Mouse (Mus musculus) CD8-positive naive resting alpha-beta T cell, adult 57 days (primary cell): ENCODE data around the gene Gm5938. TPM values are rescaled to one million over a fixed set of nuclear protein-coding genes. Genes with fewer than 3 reads are reported as not detected.

Source experiments
- total RNA-seq: library from RNA; stranded (reverse); gene quantifications from one replicate; pipeline ENCODE4 v1.2.4, GENCODE M21; 2023

The Gm5938 gene
- not detected for total RNA-seq

DNA sequence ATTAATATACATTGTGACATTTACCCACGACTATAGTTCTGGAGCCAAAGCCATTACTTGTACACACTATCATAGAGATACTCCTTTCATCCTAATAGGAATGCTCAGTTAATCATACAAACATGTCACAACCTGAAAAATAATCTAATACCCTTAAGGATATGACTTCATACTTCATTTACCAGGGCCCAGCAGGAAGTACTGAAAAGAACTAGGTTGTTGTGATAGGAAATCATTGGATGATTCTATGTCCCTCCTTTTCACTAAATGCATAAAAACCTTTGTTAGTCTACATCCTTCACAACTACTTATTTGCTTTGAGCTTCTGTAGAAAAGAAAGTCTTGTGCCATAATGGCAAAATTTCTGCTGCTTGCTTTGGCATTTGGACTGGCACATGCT lies at the start of gene Gm5938:
TSS of gene Gm5938 (plus strand) at position 301 of the 400 bp plus-strand sequence.

DNA sequence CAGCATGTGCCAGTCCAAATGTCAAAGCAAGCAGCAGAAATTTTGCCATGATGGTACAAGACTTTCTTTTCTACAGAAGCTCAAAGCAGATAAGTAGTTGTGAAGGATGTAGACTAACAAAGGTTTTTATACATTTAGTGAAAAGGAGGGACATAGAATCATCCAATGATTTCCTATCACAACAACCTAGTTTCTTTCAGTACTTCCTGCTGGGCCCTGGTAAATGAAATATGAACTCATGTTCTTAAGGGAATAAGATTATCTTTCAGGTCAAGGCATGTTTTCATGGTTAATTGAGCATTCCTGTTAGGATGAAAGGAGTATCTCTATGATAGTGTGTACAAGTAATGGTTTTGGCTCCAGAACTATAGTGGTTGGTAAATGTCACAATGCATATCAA lies 34.0 kb upstream of the Gm5938 start, which contains the start of gene Obp1a:
TSS of gene Obp1a (minus strand) at position 101 of the 400 bp plus-strand sequence.

Other genes starting within 250 kb of the Gm5938 start
- gene 5430402E10Rik, start 200.4 kb upstream of the Gm5938 start, total RNA-seq: not detected
- not detected for gene Obp1a, start 34.1 kb upstream of the Gm5938 start, total RNA-seq
- gene Obp1b, start 61.3 kb downstream of the Gm5938 start, total RNA-seq: not detected
- not detected for gene Gm14743, start 120.5 kb downstream of the Gm5938 start, total RNA-seq
- gene 4930480E11Rik, start 244.2 kb downstream of the Gm5938 start, total RNA-seq: not detected